Mouse (Mus musculus): Measurements from ENCODE around the gene Med18. TPM values are rescaled to one million over a fixed set of nuclear protein-coding genes. Genes with fewer than 3 reads are reported as not detected.

Med18 gene
- polyA plus RNA-seq, 1 experiment from 2014 or later: 19.2 TPM

DNA sequence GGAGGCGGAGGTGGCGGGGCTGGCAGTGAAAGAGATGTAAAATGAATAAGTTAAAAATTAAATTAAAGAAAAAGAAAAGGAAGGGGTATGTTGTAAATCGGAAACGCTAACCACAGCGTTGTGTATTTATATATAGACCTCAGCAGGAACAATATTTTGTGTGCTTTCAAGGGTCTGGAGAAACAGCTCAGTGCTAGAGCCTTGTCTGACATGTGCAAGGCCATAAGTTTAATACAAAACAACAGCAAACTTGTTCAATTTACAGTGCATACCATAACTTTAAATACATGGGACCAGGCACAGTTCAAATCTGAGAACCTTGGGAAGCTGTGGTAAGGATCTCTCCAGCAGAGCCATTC lies 513 bp upstream of the Med18 start:
- Histone ChIP-seq H3K4me3 (ENCODE audit: low read depth, low read length) (peak overlapping the region; percentile 88), H3K9ac (ENCODE audit: low read length) (peak overlapping the region; percentile 88; the same call in 1 of the 2 replicates), H3K4me1 (ENCODE audit: control insufficient read depth, insufficient read depth, low read length) (peaks cover 8% of the 10 kb centered on the region), H3K27me3 (ENCODE audit: control insufficient read depth, insufficient read depth, low read length) (no peaks in the 10 kb centered on the region), H3K4me2 (peak overlapping the region; percentile 84), H3K27ac (ENCODE audit: low read depth, low read length) (no peak overlapping the region), H3K36me3 (ENCODE audit: control insufficient read depth, insufficient read depth, low read length) (peaks cover 12% of the 10 kb centered on the region), H3K9me3 (ENCODE audit: control insufficient read depth, low read length) (no peaks in the 10 kb centered on the region)
- ATAC-seq (ENCODE audit: low FRiP score) (peak; percentile 20; the same call in 1 of the 2 replicates), DNase-seq (ENCODE audit: low spot score, missing footprints) (no peak)
- 2% methylated on average over 5 of the region's 5 CpGs for WGBS

GRCm38 (mm10) chr4:132462836-132463235 lies 885 bp downstream of the Med18 start:
- ATAC-seq (ENCODE audit: low FRiP score): no peak

GRCm38 (mm10) chr4:132460225-132460624 lies 3.5 kb downstream of the Med18 start:
- Histone ChIP-seq H3K9me3 (ENCODE audit: control insufficient read depth, low read length) (no peaks in the 10 kb centered on the region), H3K27ac (ENCODE audit: low read depth, low read length) (no peak overlapping the region), H3K4me3 (ENCODE audit: low read depth, low read length) (no peak overlapping the region), H3K27me3 (ENCODE audit: control insufficient read depth, insufficient read depth, low read length) (no peaks in the 10 kb centered on the region), H3K9ac (ENCODE audit: low read length) (no peak overlapping the region), H3K36me3 (ENCODE audit: control insufficient read depth, insufficient read depth, low read length) (peaks cover 21% of the 10 kb centered on the region), H3K4me1 (ENCODE audit: control insufficient read depth, insufficient read depth, low read length) (peaks cover 8% of the 10 kb centered on the region), H3K4me2 (no peak overlapping the region)
- WGBS: 91% methylated on average over 8 of the region's 8 CpGs
- no peak for DNase-seq (ENCODE audit: low spot score, missing footprints)
- no peak for ATAC-seq (ENCODE audit: low FRiP score)

More at GRCm38 (mm10) chr4:132462836-132463235, 885 bp downstream of the Med18 start:
- peak overlapping the region; percentile 88 for H3K4me3 ChIP-seq (ENCODE audit: low read depth, low read length)
- 22% methylated on average over 11 of the region's 11 CpGs for WGBS
- H3K9me3 ChIP-seq (ENCODE audit: control insufficient read depth, low read length): no peaks in the 10 kb centered on the region
- H3K36me3 ChIP-seq (ENCODE audit: control insufficient read depth, insufficient read depth, low read length): peaks cover 17% of the 10 kb centered on the region
- H3K27ac ChIP-seq (ENCODE audit: low read depth, low read length): no peak overlapping the region
- no peaks in the 10 kb centered on the region for H3K27me3 ChIP-seq (ENCODE audit: control insufficient read depth, insufficient read depth, low read length)
- no peak for DNase-seq (ENCODE audit: low spot score, missing footprints)
- H3K4me2 ChIP-seq: peak overlapping the region; percentile 84
- H3K9ac ChIP-seq (ENCODE audit: low read length): peak overlapping the region; percentile 88
- peaks cover 8% of the 10 kb centered on the region for H3K4me1 ChIP-seq (ENCODE audit: control insufficient read depth, insufficient read depth, low read length)

GRCm38 (mm10) chr4:132455561-132455960 lies 8.2 kb downstream of the Med18 start:
- WGBS: 95% methylated on average over 6 of the region's 6 CpGs
- Histone ChIP-seq H3K9me3 (ENCODE audit: control insufficient read depth, low read length) (no peaks in the 10 kb centered on the region), H3K4me3 (ENCODE audit: low read depth, low read length) (no peak overlapping the region), H3K36me3 (ENCODE audit: control insufficient read depth, insufficient read depth, low read length) (peaks cover 19% of the 10 kb centered on the region), H3K4me2 (no peak overlapping the region), H3K9ac (ENCODE audit: low read length) (no peak overlapping the region), H3K27me3 (ENCODE audit: control insufficient read depth, insufficient read depth, low read length) (no peaks in the 10 kb centered on the region), H3K27ac (ENCODE audit: low read depth, low read length) (no peak overlapping the region), H3K4me1 (ENCODE audit: control insufficient read depth, insufficient read depth, low read length) (no peaks in the 10 kb centered on the region)
- no peak for ATAC-seq (ENCODE audit: low FRiP score)
- DNase-seq (ENCODE audit: low spot score, missing footprints): no peak

DNA sequence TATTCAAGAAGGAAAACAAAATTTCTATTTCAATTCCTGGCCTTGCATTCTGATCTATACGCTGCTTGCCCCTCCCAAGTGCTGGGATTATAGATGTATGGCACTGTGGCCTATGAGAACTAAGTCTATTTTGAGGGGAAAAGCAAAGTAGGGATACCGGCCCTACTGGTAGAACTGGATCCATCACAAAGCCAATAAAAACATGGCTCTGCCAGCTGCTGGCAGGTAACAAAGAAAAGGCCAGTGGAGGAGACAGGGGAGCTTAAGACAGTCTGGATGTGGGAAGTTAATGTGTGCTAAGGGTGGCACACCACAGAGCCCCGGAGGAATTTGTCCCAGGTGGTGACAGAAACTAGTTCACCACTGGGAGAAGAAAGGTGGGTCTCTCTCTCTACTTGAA lies 8.6 kb downstream of the Med18 start:
- no peak overlapping the region for H3K27ac ChIP-seq (ENCODE audit: low read depth, low read length)
- DNase-seq (ENCODE audit: low spot score, missing footprints) (no peak), ATAC-seq (ENCODE audit: low FRiP score) (no peak)
- H3K36me3 ChIP-seq (ENCODE audit: control insufficient read depth, insufficient read depth, low read length): peaks cover 16% of the 10 kb centered on the region
- H3K9ac ChIP-seq (ENCODE audit: low read length): no peak overlapping the region
- H3K27me3 ChIP-seq (ENCODE audit: control insufficient read depth, insufficient read depth, low read length): no peaks in the 10 kb centered on the region
- no peaks in the 10 kb centered on the region for H3K9me3 ChIP-seq (ENCODE audit: control insufficient read depth, low read length)
- WGBS: 75% methylated on average over 3 of the region's 3 CpGs
- H3K4me1 ChIP-seq (ENCODE audit: control insufficient read depth, insufficient read depth, low read length): no peaks in the 10 kb centered on the region
- H3K4me2 ChIP-seq: no peak overlapping the region
- H3K4me3 ChIP-seq (ENCODE audit: low read depth, low read length): no peak overlapping the region

DNA sequence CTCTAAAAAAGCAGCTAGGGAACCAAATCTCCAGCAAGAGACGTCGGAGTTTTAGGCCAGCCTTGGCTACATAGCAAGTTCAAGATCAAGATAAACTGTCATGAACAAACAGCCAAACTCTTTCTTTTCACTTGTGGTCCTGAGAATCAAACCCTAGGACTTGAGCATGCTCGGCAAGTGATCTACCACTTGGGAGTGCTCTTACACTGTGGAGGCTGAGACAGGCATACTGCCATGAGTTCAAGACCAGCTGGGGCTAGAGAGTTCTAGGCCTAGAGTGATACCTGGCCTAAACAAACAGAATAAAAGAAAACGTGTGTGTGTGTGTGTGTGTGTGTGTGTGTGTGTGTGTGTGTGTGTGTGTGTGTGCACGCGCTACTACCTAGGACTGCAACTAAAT lies 9.5 kb downstream of the Med18 start:
- no peaks in the 10 kb centered on the region for H3K27me3 ChIP-seq (ENCODE audit: control insufficient read depth, insufficient read depth, low read length)
- WGBS: 84% methylated on average over 6 of the region's 6 CpGs
- H3K27ac ChIP-seq (ENCODE audit: low read depth, low read length): no peak overlapping the region

DNA sequence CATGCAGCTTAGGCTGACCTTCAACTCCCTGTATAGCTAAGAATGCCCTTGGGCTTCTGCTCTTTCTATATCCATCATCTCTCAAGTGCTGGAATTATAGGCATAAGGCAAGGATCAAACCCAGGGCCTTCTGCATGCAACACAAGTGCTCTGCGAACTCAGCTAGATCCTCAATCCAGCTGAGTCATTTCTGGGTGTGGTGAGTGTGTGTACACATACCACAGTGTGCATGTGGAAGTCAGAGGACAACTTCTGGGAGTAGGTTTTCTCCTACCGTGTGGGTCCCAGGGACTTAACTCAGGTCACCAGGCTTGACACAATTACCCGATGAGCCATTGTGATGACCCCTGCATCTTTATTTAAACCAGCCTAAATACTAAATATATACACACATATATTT lies 13.9 kb downstream of the Med18 start:
- 76% methylated on average over 3 of the region's 3 CpGs for WGBS
- Histone ChIP-seq H3K9me3 (ENCODE audit: control insufficient read depth, low read length) (no peaks in the 10 kb centered on the region), H3K36me3 (ENCODE audit: control insufficient read depth, insufficient read depth, low read length) (no peaks in the 10 kb centered on the region), H3K27ac (ENCODE audit: low read depth, low read length) (no peak overlapping the region), H3K27me3 (ENCODE audit: control insufficient read depth, insufficient read depth, low read length) (no peaks in the 10 kb centered on the region), H3K4me1 (ENCODE audit: control insufficient read depth, insufficient read depth, low read length) (no peaks in the 10 kb centered on the region), H3K4me3 (ENCODE audit: low read depth, low read length) (no peak overlapping the region), H3K4me2 (no peak overlapping the region), H3K9ac (ENCODE audit: low read length) (no peak overlapping the region)
- DNase-seq (ENCODE audit: low spot score, missing footprints) (no peak), ATAC-seq (ENCODE audit: low FRiP score) (no peak)

More for the DNA sequence above, 9.5 kb downstream of the Med18 start:
- no peaks in the 10 kb centered on the region for H3K9me3 ChIP-seq (ENCODE audit: control insufficient read depth, low read length)
- H3K9ac ChIP-seq (ENCODE audit: low read length): no peak overlapping the region
- H3K4me1 ChIP-seq (ENCODE audit: control insufficient read depth, insufficient read depth, low read length): no peaks in the 10 kb centered on the region
- DNase-seq (ENCODE audit: low spot score, missing footprints): no peak
- no peak overlapping the region for H3K4me2 ChIP-seq
- no peak for ATAC-seq (ENCODE audit: low FRiP score)
- H3K4me3 ChIP-seq (ENCODE audit: low read depth, low read length): no peak overlapping the region
- H3K36me3 ChIP-seq (ENCODE audit: control insufficient read depth, insufficient read depth, low read length): peaks cover 8% of the 10 kb centered on the region; the same call in 1 of the 2 replicates

- no peak overlapping the region for H3K27ac ChIP-seq (ENCODE audit: low read depth, low read length)
- H3K9ac ChIP-seq (ENCODE audit: low read length): no peak overlapping the region
- H3K36me3 ChIP-seq (ENCODE audit: control insufficient read depth, insufficient read depth, low read length): no peaks in the 10 kb centered on the region
- no peak overlapping the region for H3K4me3 ChIP-seq (ENCODE audit: low read depth, low read length)
- no peaks in the 10 kb centered on the region for H3K9me3 ChIP-seq (ENCODE audit: control insufficient read depth, low read length)
- ATAC-seq (ENCODE audit: low FRiP score): no peak
- H3K4me1 ChIP-seq (ENCODE audit: control insufficient read depth, insufficient read depth, low read length): no peaks in the 10 kb centered on the region
- no peak overlapping the region for H3K4me2 ChIP-seq
- DNase-seq (ENCODE audit: low spot score, missing footprints): no peak
- no peaks in the 10 kb centered on the region for H3K27me3 ChIP-seq (ENCODE audit: control insufficient read depth, insufficient read depth, low read length)
- WGBS: 91% methylated on average over 12 of the region's 12 CpGs
These were observed 17.6 kb downstream of the Med18 start for GRCm38 (mm10) chr4:132446105-132446504.

GRCm38 (mm10) chr4:132444516-132444915 lies 19.2 kb downstream of the Med18 start:
- WGBS: 83% methylated on average over 8 of the region's 8 CpGs
- H3K4me1 ChIP-seq (ENCODE audit: control insufficient read depth, insufficient read depth, low read length): no peaks in the 10 kb centered on the region

DNA sequence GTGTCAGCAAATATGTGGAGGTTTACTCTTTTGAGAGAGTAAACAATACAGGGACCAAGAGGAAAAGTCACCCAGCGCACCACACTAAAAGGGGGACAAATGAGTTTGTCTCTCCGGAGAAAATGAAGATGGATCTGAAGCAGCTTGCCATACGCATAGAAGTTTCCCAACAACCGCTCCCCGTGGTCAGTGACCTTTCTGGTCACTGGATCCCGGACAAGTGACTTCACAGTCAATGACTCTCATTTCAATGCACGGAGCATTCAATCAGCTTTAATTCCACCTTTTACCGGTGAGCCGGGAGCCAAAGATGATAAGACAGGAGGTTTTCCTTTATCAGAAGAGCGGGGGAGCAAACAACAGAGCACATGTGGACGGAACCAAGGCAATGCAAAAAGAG lies 25.9 kb downstream of the Med18 start:
- H3K27me3 ChIP-seq (ENCODE audit: control insufficient read depth, insufficient read depth, low read length): no peaks in the 10 kb centered on the region
- H3K9ac ChIP-seq (ENCODE audit: low read length): no peak overlapping the region
- H3K36me3 ChIP-seq (ENCODE audit: control insufficient read depth, insufficient read depth, low read length): no peaks in the 10 kb centered on the region
- H3K4me1 ChIP-seq (ENCODE audit: control insufficient read depth, insufficient read depth, low read length): no peaks in the 10 kb centered on the region
- no peak overlapping the region for H3K4me2 ChIP-seq
- DNase-seq (ENCODE audit: low spot score, missing footprints) (no peak), ATAC-seq (ENCODE audit: low FRiP score) (no peak)
- no peak overlapping the region for H3K27ac ChIP-seq (ENCODE audit: low read depth, low read length)
- H3K4me3 ChIP-seq (ENCODE audit: low read depth, low read length): no peak overlapping the region
- WGBS: 32% methylated on average over 11 of the region's 11 CpGs
- no peaks in the 10 kb centered on the region for H3K9me3 ChIP-seq (ENCODE audit: control insufficient read depth, low read length)

More at GRCm38 (mm10) chr4:132444516-132444915, 19.2 kb downstream of the Med18 start:
- H3K36me3 ChIP-seq (ENCODE audit: control insufficient read depth, insufficient read depth, low read length): no peaks in the 10 kb centered on the region
- DNase-seq (ENCODE audit: low spot score, missing footprints) (no peak), ATAC-seq (ENCODE audit: low FRiP score) (no peak)
- H3K9ac ChIP-seq (ENCODE audit: low read length): no peak overlapping the region
- H3K27me3 ChIP-seq (ENCODE audit: control insufficient read depth, insufficient read depth, low read length): no peaks in the 10 kb centered on the region
- H3K4me2 ChIP-seq: no peak overlapping the region
- no peak overlapping the region for H3K27ac ChIP-seq (ENCODE audit: low read depth, low read length)
- no peaks in the 10 kb centered on the region for H3K9me3 ChIP-seq (ENCODE audit: control insufficient read depth, low read length)
- no peak overlapping the region for H3K4me3 ChIP-seq (ENCODE audit: low read depth, low read length)
